Mouse (Mus musculus) forebrain, embryonic 13.5 days (tissue): ENCODE data around the gene Pabpn1. TPM values are rescaled to one million over a fixed set of nuclear protein-coding genes. Genes with fewer than 3 reads are reported as not detected.

Experiments
- ATAC-seq: fragments of 200-750 bp; cut with Nextera tagmentation; 2 replicates; pipeline ENCODE4 v1.8.0; 2017
- H3K27ac ChIP-seq: fragments of 300-500 bp; sonication (generic); 2 replicates; pipeline ENCODE4 v1.5.1; 2015; ENCODE audit warnings: inconsistent platforms, mild to moderate bottlenecking, moderate library complexity
- H3K27me3 ChIP-seq: fragments of 300-500 bp; sonication (generic); 2 replicates; pipeline ENCODE4 v1.6.1; 2015; ENCODE audit warnings: mild to moderate bottlenecking, inconsistent platforms
- H3K36me3 ChIP-seq: fragments of 300-500 bp; sonication (generic); 2 replicates; pipeline ENCODE4 v1.6.1; 2015; ENCODE audit warnings: mild to moderate bottlenecking, inconsistent platforms; ENCODE audit not compliant: poor library complexity, severe bottlenecking
- H3K4me1 ChIP-seq: fragments of 300-500 bp; sonication (generic); 2 replicates; pipeline ENCODE4 v1.6.1; 2015; ENCODE audit warnings: inconsistent platforms
- H3K4me2 ChIP-seq: fragments of 300-500 bp; sonication (generic); 2 replicates; pipeline ENCODE4 v1.6.1; 2015; ENCODE audit warnings: inconsistent platforms, mild to moderate bottlenecking, moderate library complexity
- H3K4me3 ChIP-seq: fragments of 300-500 bp; sonication (generic); 2 replicates; pipeline ENCODE4 v1.5.1; 2015; ENCODE audit warnings: mild to moderate bottlenecking, inconsistent platforms
- H3K9ac ChIP-seq: fragments of 300-500 bp; sonication (generic); 2 replicates; pipeline ENCODE4 v1.6.1; 2015; ENCODE audit warnings: mild to moderate bottlenecking, inconsistent platforms
- H3K9me3 ChIP-seq: fragments of 300-500 bp; sonication (generic); replicated peaks from 2 replicates; pipeline ENCODE4 v1.6.1; 2016; ENCODE audit warnings: inconsistent platforms
- WGBS: fragments of 180-500 bp; shearing (Covaris S2); methylation state at CpG from one replicate; pipeline ENCODE4 v1.1.7; 2015; 5-methylcytosine and 5-hydroxymethylcytosine counted together
- polyA plus RNA-seq: library from polyadenylated mRNA; unstranded; fragments of >200 nt; fragmentation: Nextera tagmentation; extraction: Ambion mirVana; gene quantifications from 2 replicates; pipeline ENCODE4 v1.2.1, GENCODE M21; 2015

Pabpn1 gene
- polyA plus RNA-seq, 1 experiment from 2014 or later = 171 TPM

DNA sequence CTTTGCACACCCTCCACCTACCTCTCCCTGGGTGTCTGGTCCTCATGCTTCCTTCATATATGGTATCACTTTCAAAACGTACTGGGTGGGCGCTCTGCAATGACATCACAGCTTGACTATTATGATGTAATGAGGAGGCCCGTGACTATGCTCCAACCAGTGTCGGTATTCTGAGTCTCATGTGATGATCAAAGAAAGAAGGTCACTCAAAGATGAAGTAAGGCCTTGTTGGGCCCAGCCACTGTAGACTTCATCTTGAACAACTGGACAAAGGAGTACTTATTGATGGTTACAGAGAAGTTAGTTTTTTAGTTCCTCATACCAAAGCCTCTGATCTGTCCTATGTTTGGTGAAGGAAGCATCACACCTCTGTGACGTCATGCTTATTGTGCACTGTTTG, 21.4 kb upstream of the Pabpn1 start, which contains the start of gene Homez:
Gene Homez (minus strand): TSS at position 101 of the 400 bp plus-strand sequence.
- H3K4me3 ChIP-seq = no peak within 1 kb of the TSS
- no peaks in the 10 kb centered on the region for H3K27me3 ChIP-seq
- no peak for ATAC-seq
- H3K4me2 ChIP-seq = no peak within 1 kb of the TSS
- H3K27ac ChIP-seq = no peak within 1 kb of the TSS
- H3K9me3 ChIP-seq = no peaks in the 10 kb centered on the region
- peaks cover 7% of the 10 kb centered on the region for H3K4me1 ChIP-seq
- no peak within 1 kb of the TSS for H3K9ac ChIP-seq
- WGBS = 81% methylated on average over 5 of the region's 5 CpGs
- H3K36me3 ChIP-seq = no peaks in the 10 kb centered on the region

- peaks cover 7% of the 10 kb centered on the region; the same call in 1 of the 2 replicates for H3K27me3 ChIP-seq
- no peak overlapping the region for H3K4me3 ChIP-seq
- H3K4me2 ChIP-seq = no peak overlapping the region
- H3K9ac ChIP-seq = no peak overlapping the region
- no peak overlapping the region for H3K27ac ChIP-seq
- no peak for ATAC-seq
- H3K9me3 ChIP-seq = no peaks in the 10 kb centered on the region
- 88% methylated on average over 3 of the region's 3 CpGs for WGBS
- no peaks in the 10 kb centered on the region for H3K36me3 ChIP-seq
- H3K4me1 ChIP-seq = peaks cover 16% of the 10 kb centered on the region
Measured at GRCm38 (mm10) chr14:54874165-54874564, 18.1 kb upstream of the Pabpn1 start.

GRCm38 (mm10) chr14:54875844-54876538, 16.3 kb upstream of the Pabpn1 start:
- ATAC-seq = peak; percentile 65
- Histone ChIP-seq H3K27me3 (peaks cover 7% of the 10 kb centered on the region; the same call in 1 of the 2 replicates), H3K4me1 (peaks cover 16% of the 10 kb centered on the region), H3K4me3 (peak overlapping the region; percentile 77), H3K4me2 (peak overlapping the region; percentile 99), H3K9me3 (no peaks in the 10 kb centered on the region), H3K9ac (peak overlapping the region; percentile 91), H3K36me3 (no peaks in the 10 kb centered on the region), H3K27ac (peak overlapping the region; percentile 90)
- 2% methylated on average over 36 of the region's 36 CpGs for WGBS

- 1% methylated on average over 63 of the region's 72 CpGs for WGBS
- ATAC-seq = peak; percentile 95
Measured at GRCm38 (mm10) chr14:54876539-54877047, 15.7 kb upstream of the Pabpn1 start.

DNA sequence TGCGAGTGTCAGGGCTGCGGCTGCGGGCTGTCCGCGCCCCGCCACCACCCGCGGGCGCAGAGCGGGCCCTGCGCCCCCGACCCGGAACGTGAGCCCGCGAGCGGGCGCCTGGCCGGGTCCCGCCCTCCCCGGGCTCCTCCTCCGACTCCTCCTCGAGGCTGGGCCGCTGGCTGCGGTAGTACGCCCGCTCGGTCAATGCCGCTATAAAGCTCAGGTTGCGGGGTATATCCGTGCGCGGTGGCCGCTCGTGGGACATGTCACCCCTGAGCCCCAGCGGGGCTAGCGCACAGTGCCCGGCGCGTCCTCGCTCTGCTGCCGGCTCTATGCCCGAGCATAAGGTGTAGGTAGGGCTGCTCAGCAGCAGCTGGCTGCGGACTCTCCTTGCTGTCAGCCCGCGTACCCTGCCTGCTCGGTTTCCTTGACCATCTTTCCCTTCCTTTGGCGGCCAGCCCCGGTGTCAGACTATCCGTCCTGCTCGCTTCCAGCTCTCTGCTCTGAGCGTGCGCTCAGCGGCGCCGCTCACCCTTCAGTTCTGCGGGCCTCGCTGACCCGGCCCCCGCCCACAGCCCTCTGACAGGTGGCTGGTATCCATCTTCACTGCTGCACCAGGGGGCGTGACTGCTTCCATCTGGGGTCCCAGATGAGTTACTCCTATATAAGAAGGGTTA, 15.1 kb upstream of the Pabpn1 start, which contains the start of gene Ppp1r3e:
Gene Ppp1r3e (minus strand): TSS at position 503 of the 668 bp plus-strand sequence.
- ATAC-seq = peak; percentile 84
- Histone ChIP-seq H3K27me3 (peaks cover 7% of the 10 kb centered on the region; the same call in 1 of the 2 replicates), H3K36me3 (no peaks in the 10 kb centered on the region), H3K9ac (peak within 1 kb of the TSS; percentile 91), H3K4me2 (peak within 1 kb of the TSS; percentile 99), H3K27ac (peak within 1 kb of the TSS; percentile 90), H3K4me3 (peak within 1 kb of the TSS; percentile 77), H3K4me1 (peaks cover 16% of the 10 kb centered on the region), H3K9me3 (no peaks in the 10 kb centered on the region)
- WGBS = under 1% methylated on average over 58 of the region's 61 CpGs

More at GRCm38 (mm10) chr14:54876539-54877047, 15.7 kb upstream of the Pabpn1 start:
- Histone ChIP-seq H3K36me3 (no peaks in the 10 kb centered on the region), H3K4me1 (peaks cover 16% of the 10 kb centered on the region), H3K9me3 (no peaks in the 10 kb centered on the region), H3K27me3 (peaks cover 7% of the 10 kb centered on the region; the same call in 1 of the 2 replicates), H3K9ac (peak overlapping the region; percentile 91), H3K4me2 (peak overlapping the region; percentile 99), H3K4me3 (peak overlapping the region; percentile 77), H3K27ac (peak overlapping the region; percentile 90)

GRCm38 (mm10) chr14:54883154-54884021, 8.9 kb upstream of the Pabpn1 start, which contains the start of the genes Bcl2l2 and Gm20521:
Gene Bcl2l2 (plus strand): TSS chr14:54883377.
Gene Gm20521 (plus strand): TSS chr14:54883441.
- under 1% methylated on average over 26 of the region's 27 CpGs for WGBS
- Histone ChIP-seq H3K4me2 (peak within 1 kb of the TSS; percentile 72), H3K9me3 (no peaks in the 10 kb centered on the region), H3K27ac (peak within 1 kb of the TSS; percentile 90), H3K27me3 (peaks cover 4% of the 10 kb centered on the region; the same call in 1 of the 2 replicates), H3K36me3 (peaks cover 21% of the 10 kb centered on the region), H3K9ac (peak within 1 kb of the TSS; percentile 81), H3K4me1 (peaks cover 24% of the 10 kb centered on the region), H3K4me3 (peak within 1 kb of the TSS; percentile 68)
- peak; percentile 86 for ATAC-seq

- Histone ChIP-seq H3K4me3 (peak overlapping the region; percentile 68), H3K9me3 (no peaks in the 10 kb centered on the region), H3K9ac (peak overlapping the region; percentile 81), H3K4me2 (peak overlapping the region; percentile 72), H3K27ac (peak overlapping the region; percentile 90), H3K4me1 (peaks cover 24% of the 10 kb centered on the region), H3K27me3 (no peaks in the 10 kb centered on the region), H3K36me3 (peaks cover 21% of the 10 kb centered on the region)
- no peak; the same call in 1 of the 2 replicates for ATAC-seq
- WGBS = 32% methylated on average over 21 of the region's 21 CpGs
Measured at GRCm38 (mm10) chr14:54884022-54884712, 8.1 kb upstream of the Pabpn1 start.

GRCm38 (mm10) chr14:54885309-54885708, 7.0 kb upstream of the Pabpn1 start:
- peak overlapping the region; percentile 72; the same call in 1 of the 2 replicates for H3K4me2 ChIP-seq
- H3K9ac ChIP-seq = peak overlapping the region; percentile 81; the same call in 1 of the 2 replicates
- no peak overlapping the region for H3K4me3 ChIP-seq
- peaks cover 21% of the 10 kb centered on the region for H3K36me3 ChIP-seq
- ATAC-seq = no peak
- H3K4me1 ChIP-seq = peaks cover 24% of the 10 kb centered on the region
- H3K9me3 ChIP-seq = no peaks in the 10 kb centered on the region
- H3K27me3 ChIP-seq = no peaks in the 10 kb centered on the region
- 90% methylated on average over 11 of the region's 11 CpGs for WGBS
- H3K27ac ChIP-seq = no peak overlapping the region

DNA sequence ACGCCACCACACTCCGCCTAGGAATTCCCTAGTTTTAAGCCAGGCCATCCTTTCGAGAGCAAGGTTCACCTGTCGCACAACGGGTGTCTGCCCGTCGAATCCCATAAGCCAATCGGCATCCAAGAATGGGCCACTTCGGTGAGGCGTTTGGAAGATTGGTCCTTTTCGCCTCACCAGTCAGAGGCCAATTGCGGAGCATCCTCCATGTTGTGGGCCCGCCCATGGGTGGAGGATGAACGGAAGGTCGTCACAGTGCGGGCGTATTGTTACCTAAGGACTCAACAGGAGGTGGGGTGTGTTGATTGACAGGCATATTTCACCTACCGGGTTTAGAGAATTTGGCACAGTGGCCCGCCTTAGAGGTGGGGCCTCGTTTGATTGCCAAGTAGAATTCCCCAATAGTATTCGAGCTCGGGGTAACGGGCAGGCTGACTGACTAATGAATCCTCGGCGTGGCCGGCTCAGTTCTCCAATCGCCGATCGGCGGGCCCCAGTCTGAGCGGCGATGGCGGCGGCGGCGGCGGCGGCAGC, 1.4 kb downstream of the Pabpn1 start:
- peak overlapping the region; percentile 98 for H3K9ac ChIP-seq
- WGBS = under 1% methylated on average over 38 of the region's 38 CpGs
- peak; percentile 98 for ATAC-seq
- H3K4me1 ChIP-seq = peaks cover 19% of the 10 kb centered on the region
- H3K4me3 ChIP-seq = peak overlapping the region; percentile 93
- peak overlapping the region; percentile 76 for H3K4me2 ChIP-seq
- peak overlapping the region; percentile 94 for H3K27ac ChIP-seq
- no peaks in the 10 kb centered on the region for H3K27me3 ChIP-seq
- H3K9me3 ChIP-seq = no peaks in the 10 kb centered on the region
- H3K36me3 ChIP-seq = peaks cover 31% of the 10 kb centered on the region

- Histone ChIP-seq H3K9ac (peak overlapping the region; percentile 98), H3K36me3 (peaks cover 39% of the 10 kb centered on the region), H3K4me2 (peak overlapping the region; percentile 76), H3K27me3 (no peaks in the 10 kb centered on the region), H3K4me3 (peak overlapping the region; percentile 93), H3K9me3 (no peaks in the 10 kb centered on the region), H3K4me1 (peaks cover 19% of the 10 kb centered on the region), H3K27ac (peak overlapping the region; percentile 94)
- under 1% methylated on average over 49 of the region's 54 CpGs for WGBS
- ATAC-seq = peak; percentile 44
Measured at GRCm38 (mm10) chr14:54894296-54895151, 2.2 kb downstream of the Pabpn1 start.
